Mouse (Mus musculus) T-helper 2 cell (primary cell): ENCODE measurements around the gene Olfr322.
"Not testable (repeated sequence)": the region's sequence is repeated elsewhere in the genome, so short reads cannot be mapped to it uniquely, and the experiment has no call there.

ENCODE experiments used
- in situ Hi-C: fragments of 300-600 bp; cut with MboI, MseI; formaldehyde crosslinking; loops from one replicate; pipeline ENCODE4 v1.15.1; 2025; ENCODE audit warnings: high pct_unique_total_duplicates

Gene Olfr322

DNA sequence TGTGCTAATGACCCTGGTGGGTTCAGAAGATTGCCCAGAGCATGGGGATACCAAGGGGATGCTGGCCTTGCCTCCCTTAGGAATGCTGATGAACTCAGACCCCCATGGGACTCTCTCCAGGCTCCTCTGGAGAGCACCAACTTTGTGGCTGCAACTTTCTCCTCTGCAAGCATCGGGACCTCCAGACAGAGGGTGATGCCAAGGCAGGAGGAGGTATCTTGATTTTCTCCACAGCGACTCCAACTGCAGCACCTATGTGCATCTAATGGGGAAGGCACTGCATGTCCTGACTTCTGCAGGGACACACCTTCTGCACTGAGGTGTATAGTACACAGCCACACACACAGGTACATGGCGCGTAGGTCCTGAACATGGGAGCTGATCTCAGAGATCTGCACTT lies at the start of gene Olfr322:
Gene Olfr322, plus strand, starts transcription at position 187 of the 400 bp plus-strand sequence.
- in situ Hi-C loops, result loop anchor here (10.0 kb wide), 1 partner anchor 1234 kb away; no protein-coding TSS in a partner anchor

DNA sequence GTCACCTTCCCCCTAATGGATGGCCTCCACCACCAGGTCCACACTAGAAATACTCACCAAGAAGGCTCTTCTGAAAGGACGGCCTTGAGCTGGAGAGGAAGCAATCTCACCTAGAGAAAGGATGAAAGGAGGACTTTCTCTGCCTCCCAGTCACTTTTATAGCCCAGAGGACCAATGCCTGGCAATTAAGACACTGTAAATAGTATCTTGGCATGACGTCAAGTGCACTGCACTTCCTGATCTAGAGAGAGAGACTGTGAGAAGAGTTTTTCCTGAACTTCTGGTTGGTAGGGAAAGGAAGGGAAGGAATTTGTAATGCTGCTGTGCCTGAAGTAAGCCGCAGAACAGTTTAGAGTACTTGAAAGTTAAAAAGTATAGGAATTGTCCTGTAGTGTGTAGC lies 45.2 kb upstream of the Olfr322 start:
- in situ Hi-C loops, result no loop called here

DNA sequence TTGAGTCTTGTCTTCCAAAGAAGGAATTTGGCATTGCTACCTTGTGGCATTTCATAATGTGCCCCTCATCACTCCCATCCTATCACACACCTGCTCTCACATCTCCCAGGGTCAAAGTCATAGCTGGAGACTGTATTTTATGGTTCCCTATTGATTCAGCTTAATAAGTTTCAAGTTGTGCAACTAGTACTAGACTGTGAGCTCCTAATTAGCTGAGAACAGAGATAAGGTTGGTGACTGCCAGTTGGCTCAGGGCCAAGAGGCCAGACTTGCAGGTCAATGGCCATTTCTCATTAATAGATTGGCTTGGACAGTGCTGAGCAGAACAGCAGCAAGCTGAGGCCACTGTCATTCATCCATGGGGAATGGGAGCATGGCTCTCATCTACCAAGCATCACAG lies 44.1 kb upstream of the Olfr322 start:
- in situ Hi-C loops, result no loop called here

DNA sequence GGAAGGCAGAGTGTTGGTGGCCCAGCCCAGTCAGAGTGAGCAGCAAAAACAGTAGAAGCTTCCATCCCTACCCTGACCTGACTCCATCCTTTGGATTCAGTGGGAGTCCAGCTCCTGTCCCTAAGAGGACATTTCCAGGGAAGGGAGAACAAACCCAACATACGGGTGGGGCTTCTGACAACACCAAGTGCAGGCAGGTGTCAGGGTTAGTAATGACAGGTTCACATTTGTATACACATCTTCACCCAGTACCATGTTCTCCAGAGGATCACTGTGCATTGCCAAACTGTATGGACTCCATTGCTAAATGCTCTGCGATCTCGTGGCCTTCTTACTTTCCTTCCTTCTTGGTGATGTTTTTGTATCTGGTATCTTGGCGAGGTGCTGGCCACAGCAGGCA lies 42.6 kb upstream of the Olfr322 start, which contains the start of gene 2210407C18Rik:
Gene 2210407C18Rik, minus strand, starts transcription at position 101 of the 400 bp plus-strand sequence.
- in situ Hi-C loops, result no loop called here

DNA sequence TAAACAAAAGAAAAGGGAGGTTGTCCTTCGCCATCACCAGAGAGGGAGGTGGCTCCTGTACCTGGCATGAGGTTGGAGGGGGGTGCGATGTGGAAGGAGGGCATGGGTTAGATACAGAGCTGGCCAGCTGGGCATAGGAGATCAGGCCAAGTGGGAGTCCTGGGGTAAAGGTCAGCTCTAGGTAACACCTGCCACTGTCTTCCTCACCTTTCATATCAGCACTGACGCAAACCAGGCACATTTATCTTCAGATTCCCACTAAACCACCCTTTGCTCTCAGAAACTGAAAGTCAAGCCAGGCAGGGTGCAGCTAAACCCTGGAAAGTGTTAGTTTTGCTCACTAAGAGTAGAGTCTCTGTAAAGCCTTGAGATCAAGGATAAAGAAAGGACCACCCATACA lies 40.2 kb upstream of the Olfr322 start:
- in situ Hi-C loops, result no loop called here

DNA sequence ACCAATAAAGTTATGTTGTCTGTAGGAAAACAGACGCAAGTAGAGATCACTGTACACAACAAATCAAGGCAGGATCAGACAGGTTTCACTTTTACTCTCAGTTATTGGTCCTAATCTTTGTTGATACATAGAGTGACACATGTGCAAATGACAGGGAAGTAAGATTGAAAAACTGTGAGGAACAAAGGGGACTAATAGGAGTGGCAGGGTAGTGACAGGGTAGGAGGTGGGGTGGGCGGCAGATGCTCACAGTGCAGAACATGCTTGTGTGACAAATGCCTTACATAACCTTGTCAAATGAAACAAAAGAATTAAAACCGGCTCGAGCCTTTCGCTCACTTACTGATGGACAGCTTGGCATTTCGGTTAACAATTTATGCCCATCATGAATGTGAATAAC lies 39.8 kb upstream of the Olfr322 start:
- in situ Hi-C loops, result no loop called here

- in situ Hi-C loops, result no loop called here
Observed at GRCm38 (mm10) chr11:58626146-58626545, 32.4 kb upstream of the Olfr322 start.

- in situ Hi-C loops, result no loop called here
Observed at GRCm38 (mm10) chr11:58630401-58630800, 28.2 kb upstream of the Olfr322 start, which contains the start of gene Olfr323. Gene Olfr323 (minus strand): TSS chr11:58630501.

GRCm38 (mm10) chr11:58634878-58635277 lies 23.7 kb upstream of the Olfr322 start:
- in situ Hi-C loops, result no loop called here

- in situ Hi-C loops, result no loop called here
Observed at GRCm38 (mm10) chr11:58636376-58636977, 22.1 kb upstream of the Olfr322 start.

DNA sequence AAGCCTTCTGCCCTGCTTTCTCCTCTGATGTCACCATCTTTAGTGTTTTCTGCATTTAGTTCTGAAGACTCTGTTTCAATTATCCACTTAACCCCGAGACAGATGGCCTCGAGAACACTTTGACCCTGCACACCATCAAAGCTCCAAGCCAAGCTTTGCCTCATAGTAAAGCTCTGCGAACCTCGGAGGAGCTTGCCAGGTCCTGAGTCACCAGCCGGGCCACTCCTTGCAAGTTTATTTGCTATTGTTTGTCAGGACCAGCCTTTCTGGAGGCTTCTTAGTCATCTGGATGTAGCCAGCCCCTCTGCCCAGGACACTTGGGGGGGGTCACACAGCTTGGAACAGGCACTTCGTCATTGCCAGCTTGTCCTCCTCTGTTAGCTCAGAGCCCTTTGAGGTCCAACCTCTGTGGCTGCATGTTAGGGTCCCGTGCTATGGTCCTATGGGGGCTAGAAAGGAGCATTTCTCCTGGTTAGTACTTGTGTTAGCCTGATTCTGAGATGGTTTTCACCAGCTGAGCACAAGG lies 20.3 kb upstream of the Olfr322 start:
- in situ Hi-C loops, result no loop called here

GRCm38 (mm10) chr11:58640272-58640867 lies 18.2 kb upstream of the Olfr322 start, which contains the start of gene Trim58:
Gene Trim58 (plus strand): TSS chr11:58640465.
- in situ Hi-C loops, result loop anchor here (10.0 kb wide), 1 partner anchor 246 kb away; no protein-coding TSS in a partner anchor

- in situ Hi-C loops, result loop anchor here (10.0 kb wide), 1 partner anchor 246 kb away; no protein-coding TSS in a partner anchor
Observed at GRCm38 (mm10) chr11:58641057-58641456, 17.5 kb upstream of the Olfr322 start.

DNA sequence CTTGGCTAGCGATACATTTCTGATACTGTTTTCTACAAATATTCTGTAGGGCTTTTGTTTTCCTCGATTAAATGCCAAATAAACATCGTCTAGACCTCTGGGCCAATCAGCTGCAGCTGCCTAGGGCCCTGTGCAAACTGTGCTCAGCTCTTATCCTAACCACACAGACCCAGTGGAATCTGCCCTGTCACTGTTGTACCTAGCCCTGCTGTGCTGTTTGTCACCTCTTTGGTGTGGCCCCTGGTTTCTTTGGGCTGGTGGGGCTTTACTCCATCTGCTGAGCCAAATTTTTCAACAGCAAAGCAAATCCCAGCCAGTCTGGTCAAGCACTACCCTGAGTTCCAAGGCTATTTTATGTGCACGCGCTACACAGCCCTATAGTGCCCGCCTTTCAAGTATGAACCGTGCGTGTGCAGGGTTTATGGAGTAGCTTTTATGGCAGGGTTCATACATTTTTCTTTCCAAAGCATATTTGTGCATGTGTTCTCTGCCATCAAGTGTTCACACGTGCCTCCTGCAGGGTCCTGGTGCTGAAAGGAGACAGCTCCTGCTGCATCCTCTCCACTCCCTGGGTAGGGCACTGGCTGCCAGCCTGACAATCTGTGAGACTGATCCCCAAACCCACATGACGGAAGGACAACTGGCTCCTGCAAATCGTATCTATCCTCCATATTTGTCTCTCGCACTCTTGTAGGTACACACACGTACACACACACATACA lies 16.8 kb upstream of the Olfr322 start:
- in situ Hi-C loops, result loop anchor here (10.0 kb wide), 1 partner anchor 247 kb away; no protein-coding TSS in a partner anchor

DNA sequence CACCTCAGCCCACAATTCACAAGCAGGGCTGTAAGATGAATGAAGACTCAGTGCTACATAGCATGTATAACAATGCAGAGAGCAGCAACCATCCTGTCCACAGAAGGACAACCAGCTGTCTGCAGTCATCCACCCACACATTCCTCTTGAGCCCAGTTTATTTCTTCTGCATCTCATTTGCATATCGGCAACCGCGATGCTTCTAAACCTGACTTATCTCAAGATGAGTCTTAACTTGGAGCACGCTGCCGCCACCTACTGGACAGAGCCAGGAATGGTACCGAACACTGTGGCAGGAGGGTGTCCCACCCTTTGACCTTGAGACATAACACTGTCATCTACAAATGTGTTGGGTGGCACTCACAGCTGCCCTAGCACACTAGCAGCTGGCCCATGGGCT lies 15.2 kb upstream of the Olfr322 start:
- in situ Hi-C loops, result loop anchor here (10.0 kb wide), 1 partner anchor 249 kb away; no protein-coding TSS in a partner anchor

DNA sequence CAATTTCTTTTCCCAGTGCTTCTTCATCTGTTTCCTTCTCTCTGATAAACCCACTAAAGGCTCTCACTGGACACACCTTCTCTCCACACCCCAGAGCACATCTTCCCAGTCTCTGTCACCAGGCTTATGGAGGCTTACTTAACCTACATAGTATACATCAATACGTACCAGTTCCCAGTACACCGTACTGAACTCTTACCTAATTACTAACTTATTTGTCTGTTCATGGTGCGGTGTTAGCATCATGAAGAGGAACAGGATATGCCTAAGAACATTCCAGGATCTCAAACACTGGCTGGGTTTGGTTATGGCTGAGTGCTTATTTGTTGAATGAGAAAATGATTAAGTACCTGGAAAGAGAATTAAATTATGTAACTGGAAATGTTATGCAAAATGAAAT lies 3.4 kb upstream of the Olfr322 start:
- in situ Hi-C loops, result loop anchor here (10.0 kb wide), 1 partner anchor 1230 kb away; no protein-coding TSS in a partner anchor

DNA sequence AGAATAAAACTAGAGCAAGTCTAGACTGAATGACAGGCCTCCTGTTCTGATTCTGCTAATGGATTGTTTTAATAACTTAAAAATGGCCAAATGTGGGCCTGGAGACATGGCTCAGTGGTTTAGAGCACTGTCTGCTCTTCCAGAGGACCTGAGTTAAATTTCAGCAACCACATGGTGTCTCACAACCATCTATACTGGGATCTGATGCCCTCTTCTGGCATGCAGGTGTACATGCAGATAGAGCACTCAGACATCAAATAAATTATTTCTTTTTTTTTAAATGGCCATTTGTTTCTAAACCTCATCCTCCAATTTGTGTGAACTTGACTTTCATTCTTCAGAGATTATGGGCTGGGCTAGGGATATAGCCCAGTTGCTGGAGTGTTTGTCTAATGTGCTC lies 10.7 kb downstream of the Olfr322 start:
- in situ Hi-C loops, result no loop called here

- in situ Hi-C loops, result no loop called here
Observed at GRCm38 (mm10) chr11:58671825-58672224, 13.2 kb downstream of the Olfr322 start.

- in situ Hi-C loops, result no loop called here
Observed at GRCm38 (mm10) chr11:58680799-58681198, 22.2 kb downstream of the Olfr322 start, which contains the start of gene Olfr320. Gene Olfr320 (plus strand): TSS chr11:58681099.

DNA sequence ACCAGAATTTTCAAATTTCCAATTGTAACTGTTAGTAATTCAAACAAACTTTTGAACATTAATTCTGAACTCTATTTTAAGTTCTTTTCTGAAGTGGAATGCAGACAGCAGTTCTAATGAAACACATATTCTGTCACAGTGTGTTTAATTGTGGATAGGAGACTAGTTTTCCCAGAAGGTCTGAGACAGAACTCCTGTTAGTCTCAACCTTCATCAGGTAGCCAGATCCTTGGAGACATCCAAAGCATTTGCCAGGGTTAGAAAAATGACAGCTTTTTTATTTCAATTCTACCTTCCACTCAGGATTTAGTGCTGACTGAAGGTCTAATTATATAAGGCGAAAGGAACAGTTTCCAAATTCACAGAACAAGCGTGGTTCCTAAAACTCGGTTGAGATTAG lies 40.3 kb downstream of the Olfr322 start, which contains the start of gene Olfr319:
Gene Olfr319, plus strand, starts transcription at position 301 of the 400 bp plus-strand sequence.
- in situ Hi-C loops, result no loop called here

DNA sequence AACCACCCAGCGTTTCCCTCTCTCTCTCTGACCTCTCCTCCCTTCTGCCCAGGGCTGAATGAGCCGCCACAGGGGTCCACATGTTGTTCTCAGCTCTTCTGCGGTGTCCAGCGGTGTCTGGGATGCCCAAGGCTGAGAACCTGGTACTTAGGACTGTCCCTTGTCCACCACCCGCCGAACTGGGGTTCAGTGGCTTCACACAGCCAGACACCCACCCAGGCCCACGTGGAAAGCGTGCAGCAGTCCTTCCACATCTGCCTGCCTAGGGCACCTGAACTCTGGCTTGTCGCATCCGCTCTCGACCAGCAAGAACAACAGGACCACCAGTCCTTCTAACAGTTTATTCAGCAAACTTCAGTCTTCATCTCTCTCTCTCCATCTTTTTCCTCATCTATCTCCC lies 50.5 kb downstream of the Olfr322 start:
- in situ Hi-C loops, result no loop called here

GRCm38 (mm10) chr11:58717723-58718122 lies 59.1 kb downstream of the Olfr322 start:
- in situ Hi-C loops, result not testable (repeated sequence)
